Mouse (Mus musculus) c-Kit-negative CD71-positive TER-119-positive erythroid progenitor cells, embryonic 14.5 days (primary cell): ENCODE measurements around the gene Wdr49.

ENCODE experiments used
- DNase-seq: peaks from one replicate; pipeline ENCODE4 v3.0.0-alpha.2; 2013; ENCODE audit warnings: low read depth, low spot score

Wdr49 gene

DNA sequence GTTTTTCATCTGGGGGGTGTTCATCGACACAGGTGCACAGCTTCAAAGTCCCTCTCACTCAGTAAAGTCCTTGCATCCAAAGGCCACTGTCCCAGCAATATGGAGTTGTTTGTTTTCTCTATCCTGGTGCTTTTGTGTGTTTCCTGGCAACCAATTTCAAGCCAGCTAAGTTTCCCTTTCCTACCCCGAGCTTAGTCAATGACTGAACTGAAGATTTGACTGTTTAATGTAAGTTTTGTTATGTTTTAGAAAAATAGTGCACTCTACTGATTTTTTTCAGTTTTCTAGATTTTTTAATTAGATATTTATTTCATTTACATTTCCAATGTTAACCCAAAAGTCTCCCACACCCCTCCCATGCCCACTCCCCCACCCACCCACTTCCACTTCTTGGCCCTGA lies at the start of gene Wdr49:
Gene Wdr49, minus strand, starts transcription at position 101 of the 400 bp plus-strand sequence.
- no peak for DNase-seq

DNA sequence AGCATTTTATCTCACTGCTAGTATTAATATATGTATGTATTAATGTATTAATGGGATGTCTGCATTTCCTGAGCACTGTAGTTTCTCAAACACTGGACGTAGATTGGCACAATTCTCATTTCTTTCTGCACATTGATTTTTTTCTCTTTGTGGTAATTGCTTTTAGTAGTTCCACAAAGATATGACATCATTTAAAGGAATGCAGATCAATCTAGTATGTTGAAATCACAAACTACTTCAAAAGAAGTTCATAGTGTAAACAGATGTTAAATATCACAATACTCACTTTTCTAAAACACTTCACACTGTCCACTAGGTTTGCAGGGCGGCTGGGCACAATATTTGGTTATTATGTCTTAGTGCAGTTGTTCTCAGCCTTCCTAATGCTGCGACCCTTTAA lies 49.1 kb upstream of the Wdr49 start:
- DNase-seq = no peak

DNA sequence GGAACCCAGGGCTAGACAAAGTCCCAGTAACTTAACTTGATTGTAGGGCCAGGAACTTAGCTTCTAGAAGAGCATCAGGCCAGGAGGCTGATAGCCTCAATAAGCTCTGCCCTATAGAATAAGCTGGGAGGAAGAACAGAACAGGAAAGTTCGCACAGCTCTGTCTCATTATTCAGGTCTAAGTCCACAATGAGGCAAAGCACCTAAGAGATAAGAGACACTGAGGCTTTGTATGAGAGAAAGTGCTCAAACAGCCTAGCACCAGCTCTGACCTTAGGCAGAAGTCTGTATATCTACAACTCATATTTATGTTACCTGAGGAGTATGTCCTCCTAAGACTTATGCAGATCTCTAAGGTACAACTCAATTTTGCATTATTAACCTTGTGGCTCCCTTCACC lies 40.6 kb upstream of the Wdr49 start:
- no peak for DNase-seq

DNA sequence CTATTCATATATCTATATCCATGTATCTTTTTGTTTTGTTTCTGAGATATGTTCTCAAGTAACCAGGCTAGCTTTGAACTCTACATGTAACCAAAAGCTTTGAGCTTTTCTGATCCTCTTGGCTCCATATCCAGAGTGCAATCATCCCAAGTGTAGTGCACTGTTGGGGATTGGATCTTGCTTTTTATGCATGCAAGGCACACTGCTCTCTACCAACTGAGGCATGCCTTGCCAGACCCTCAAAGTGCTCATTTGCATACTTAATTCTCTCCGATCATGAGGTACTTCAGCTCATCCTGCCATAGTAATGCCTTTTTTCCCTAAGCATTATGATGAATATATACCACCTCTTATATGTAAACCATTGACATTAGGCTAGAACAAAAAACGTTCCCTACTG lies 39.4 kb upstream of the Wdr49 start:
- DNase-seq = no peak

DNA sequence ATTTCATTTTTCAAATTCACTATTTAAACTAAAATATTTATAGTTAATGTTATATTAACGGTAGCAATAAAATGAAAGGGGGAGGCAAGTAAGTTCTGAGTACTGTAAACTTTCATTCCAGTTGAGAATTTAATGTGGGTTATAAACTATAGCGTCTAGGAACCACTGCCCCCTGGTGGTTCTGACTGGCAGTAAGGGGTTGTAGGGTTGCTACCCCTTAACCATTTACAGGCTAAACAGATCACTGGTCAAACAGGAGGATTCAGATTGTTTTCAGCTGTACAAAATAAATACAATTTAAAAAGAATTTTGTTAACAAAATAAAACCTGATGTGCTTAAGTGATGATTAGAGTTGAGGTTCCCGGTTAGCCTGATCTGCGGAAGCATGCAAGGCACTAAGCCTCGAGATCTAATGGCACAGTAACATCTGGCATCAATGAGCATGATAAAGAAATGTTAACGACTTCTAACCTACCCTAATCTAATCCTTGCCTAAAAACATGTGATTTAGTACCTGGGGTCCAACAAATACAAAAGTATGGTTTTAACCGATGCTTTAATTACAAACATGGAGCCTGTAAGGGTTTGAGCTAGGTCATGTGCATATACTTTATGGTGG lies 35.8 kb upstream of the Wdr49 start:
- no peak for DNase-seq

DNA sequence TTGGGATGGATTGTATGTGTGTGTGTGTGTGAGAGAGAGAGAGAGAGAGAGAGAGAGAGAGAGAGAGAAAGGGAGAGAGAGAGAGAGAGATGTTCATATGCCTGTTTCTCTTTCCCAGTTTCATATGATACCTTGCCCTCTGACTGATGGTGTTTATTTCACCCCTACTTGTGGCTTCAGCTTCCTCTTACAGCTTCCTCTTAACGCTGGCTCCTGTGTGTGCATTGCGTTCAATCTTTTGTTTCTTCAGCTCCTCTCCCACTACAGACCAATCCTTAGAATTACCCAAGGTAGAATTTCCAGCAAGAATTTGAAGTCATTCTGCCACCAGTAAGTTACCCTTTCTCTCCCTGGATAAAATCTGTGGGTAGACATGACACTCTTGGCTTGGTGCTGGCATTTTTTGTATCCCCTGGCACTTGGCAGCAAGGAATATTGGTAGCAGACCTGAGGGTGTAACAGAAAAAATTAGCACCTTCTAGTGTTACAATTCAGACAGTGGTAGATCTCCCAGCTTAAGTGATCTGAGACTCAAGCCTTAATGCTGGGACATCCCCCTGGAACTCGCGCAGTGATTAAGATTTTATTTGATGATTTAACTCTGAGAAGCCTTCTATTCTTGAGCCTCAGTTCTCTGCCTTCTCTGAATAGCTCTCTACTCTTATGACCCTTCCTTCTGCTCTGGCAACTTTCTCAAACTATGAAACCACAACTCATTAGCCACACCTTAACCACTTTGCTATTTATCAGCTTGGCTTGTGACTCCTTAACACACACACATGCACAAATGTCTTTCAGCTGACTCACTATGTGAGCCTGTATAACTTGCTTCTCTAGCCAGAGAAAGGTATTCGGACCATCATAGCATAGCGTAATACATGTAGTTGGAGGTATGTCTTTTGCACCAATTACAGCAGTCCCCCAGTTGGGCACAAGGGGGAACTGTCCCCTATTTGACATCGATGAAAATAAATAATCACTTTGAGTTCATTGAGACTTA lies 17.3 kb upstream of the Wdr49 start:
- no peak for DNase-seq

DNA sequence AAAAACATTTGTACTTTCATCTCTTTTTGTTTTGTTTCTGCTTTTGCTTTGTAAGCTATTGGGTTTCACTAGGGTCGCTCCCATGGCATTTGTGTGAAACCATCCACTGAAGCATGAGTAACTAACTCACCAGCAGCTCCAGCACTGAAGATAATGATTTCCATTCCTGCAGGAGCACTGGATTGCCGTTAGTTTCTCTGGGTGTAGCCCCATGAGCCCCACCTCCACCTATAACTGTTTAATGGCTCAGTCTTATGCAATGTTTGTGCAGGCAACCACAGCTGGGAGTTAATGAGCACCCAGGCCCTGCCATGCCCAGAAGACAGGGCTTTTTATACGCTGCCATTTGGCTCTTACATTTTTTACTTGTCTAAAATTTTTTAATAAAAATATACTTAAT lies 11.0 kb upstream of the Wdr49 start:
- no peak for DNase-seq

DNA sequence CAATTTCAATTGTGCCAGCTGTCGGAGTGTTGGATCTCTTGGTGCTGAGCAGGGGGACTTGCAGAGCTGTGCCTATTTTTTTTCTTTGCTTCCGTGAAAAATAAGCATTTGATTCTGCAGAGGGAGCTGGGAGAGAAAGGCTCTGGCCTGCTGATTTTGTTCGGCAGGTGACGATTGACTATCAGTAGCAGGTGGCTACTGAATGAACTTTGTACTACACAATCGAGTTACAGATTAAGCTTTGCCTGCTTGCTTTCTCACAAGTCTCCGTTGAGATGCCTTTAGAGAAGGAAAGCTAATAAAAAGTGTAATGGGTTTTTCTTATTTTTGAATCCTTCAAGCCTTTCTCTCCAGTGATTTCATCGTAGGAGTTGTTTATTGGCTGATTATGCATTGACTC lies 6.8 kb downstream of the Wdr49 start:
- DNase-seq = no peak

DNA sequence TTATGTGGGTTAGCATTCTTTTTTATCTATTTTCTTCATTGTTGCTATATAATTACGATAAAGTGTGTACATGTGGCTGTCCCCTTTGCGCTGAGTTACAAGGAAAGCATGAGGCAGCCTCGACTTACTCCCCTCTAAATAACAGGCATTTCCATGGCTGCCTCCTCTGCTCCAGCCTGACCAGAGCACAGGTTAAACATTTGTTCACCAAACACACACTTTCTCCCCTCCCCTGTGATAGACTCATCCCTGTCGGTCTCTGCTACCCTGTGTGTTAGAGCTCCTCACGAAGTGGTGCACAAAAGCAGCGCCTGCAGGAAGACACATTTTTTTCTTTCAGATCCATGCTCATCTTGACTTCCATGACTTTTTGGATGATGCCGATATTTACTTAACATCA lies 7.3 kb downstream of the Wdr49 start:
- DNase-seq = no peak

DNA sequence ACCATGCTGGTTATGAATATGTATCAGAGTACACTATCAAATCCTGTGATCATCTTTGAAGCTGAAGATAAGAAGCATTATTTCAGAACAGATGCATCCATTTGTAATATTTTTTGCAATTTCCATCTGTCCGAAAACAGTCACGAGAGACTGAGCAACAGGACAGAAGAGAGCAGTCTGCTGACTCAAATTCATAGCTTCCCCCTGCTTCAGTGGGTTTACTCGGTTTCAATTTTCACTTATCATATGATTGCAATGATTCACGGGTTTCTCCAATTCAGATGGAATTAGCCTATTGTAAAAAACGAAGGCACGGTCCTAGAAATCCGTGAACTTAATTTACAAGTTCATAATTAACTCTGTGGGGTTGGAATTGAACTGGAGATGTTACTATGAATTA lies 13.8 kb downstream of the Wdr49 start:
- DNase-seq = no peak

DNA sequence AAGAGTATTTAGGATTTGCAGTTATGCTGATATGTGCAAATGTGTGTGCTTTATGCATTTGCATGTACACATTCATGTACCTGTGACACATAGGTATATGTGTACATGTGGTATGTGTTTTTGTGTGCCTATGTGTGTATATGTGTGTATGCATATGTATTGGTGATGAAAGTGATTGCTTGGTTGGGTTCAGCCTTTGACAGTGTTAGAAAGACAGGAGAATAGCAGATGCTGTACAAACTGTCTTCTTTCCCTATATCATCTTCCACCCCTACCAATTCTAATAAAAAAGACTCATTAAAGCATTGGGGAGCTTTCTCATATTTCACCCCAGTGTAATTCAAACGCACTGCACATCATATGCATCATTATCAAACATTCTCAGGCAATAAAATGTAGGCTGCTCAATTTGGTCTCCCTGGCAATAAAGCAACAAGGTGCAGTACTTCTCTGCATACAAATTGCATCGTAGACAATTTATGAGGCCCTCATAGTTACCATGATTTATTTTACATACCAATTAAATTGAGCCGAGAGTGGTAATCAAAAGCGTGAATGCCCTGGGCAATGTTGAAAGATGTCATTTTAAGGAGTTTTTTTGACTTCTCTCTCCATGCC lies 51.3 kb downstream of the Wdr49 start:
- DNase-seq = no peak

DNA sequence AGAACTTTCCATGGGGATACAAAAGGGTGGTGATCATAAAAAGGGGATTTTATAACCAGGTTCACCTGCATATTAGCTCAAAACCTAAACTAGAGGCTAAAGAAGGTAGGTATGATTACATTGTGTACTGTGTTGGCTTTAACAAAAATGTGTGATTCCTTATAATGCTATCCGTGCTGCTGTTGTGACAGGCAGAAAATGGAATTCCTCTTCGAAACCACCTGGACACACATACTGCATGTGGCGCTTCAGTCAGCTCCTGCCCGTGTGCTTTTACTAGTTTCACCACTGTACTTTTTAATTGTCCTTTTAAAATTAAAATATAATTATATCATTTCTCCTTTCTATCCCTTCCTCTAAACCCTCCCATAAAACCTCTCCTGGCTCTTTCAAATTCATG lies 86.0 kb downstream of the Wdr49 start:
- DNase-seq = no peak

DNA sequence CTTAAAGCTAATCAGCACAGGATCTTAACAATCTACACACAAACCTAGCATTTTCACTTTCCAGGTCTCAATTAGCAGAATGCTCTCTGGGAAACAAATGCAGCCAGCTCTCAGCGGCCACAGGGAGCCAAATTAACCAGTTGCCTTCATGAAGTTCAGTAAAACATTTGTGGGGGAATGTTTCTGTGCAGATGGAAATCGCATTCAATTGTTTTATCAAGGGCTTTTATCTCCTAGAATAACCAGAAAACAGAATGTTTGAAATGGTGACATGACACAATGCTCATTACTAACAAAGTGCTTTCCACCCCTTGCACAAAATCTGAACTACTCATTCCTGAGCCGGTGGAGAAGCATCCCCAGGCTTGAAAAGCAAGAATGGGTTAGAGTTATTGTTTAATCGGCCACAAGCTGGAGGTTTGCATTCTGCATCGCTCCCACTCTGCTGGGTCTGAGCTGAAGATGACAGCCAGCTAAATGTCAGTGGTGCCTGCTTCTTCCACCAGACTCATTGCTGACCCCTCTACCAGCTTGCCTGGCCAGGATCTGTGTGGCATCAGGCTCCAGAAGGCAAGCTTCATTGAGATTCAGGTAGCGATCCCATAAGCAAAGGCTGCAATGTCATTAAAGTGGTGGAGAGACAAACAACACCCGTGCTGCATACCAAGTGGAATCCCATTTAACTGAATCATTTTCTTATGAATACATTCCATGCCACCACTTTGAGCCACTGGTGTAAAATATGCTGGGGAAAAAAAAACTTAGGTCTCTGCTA lies 86.6 kb downstream of the Wdr49 start:
- no peak for DNase-seq

DNA sequence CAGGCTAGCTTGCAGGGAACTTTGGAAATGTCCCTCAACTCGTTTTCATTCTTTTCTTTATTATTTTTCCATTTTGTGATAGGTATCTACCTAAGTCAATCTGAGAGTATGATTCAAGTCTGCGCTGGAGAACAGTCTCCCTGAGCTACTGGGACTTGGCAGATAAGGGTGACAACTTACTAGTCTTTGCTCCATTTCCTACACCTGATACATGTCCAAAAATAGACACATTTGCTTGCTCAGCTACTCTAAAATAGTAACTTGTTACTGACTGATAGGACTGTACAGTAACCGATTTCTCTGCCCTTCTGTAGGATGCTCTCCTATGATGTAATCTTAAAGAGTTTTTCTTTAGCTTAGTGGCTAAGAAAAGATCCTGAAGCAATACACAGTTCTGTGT lies 87.5 kb downstream of the Wdr49 start:
- DNase-seq = no peak

DNA sequence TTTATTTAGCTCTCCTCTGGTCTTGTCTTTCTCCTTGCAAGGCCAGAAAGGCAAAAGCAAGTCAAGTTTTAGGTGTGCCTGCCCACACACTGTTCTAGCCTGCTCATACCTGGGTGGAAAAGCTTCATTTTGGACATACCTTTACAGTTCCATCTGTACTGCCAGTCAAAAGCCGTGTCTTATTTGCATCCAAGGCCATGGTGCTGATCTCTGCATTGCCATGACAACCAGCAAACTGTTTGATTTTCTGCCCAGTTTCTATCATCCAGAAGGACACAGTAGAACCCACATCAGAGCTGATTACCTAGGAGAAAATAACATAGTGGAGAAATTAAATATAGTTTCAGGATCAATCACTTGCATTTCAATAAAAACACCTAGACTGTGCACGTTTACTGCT lies 100.2 kb downstream of the Wdr49 start:
- no peak for DNase-seq

DNA sequence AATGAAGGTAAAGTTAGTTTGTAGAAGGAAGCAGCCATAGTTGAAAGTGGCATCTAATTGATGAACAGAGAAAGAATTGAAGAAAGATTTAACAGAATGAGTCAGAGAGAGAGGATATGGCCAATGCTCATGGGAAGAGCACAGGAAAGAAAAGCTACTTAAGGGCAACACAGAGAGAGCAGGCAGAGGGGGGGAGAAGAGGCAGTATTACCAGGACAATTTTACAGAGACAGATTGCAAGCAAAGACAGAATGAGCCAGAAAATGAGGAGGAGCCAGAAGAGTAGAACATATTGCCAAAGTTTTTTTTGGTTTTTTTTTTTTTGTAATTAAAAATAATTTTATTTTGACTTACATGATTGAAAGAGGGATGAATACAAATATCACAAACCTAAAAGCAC lies 128.0 kb downstream of the Wdr49 start:
- DNase-seq = no peak

DNA sequence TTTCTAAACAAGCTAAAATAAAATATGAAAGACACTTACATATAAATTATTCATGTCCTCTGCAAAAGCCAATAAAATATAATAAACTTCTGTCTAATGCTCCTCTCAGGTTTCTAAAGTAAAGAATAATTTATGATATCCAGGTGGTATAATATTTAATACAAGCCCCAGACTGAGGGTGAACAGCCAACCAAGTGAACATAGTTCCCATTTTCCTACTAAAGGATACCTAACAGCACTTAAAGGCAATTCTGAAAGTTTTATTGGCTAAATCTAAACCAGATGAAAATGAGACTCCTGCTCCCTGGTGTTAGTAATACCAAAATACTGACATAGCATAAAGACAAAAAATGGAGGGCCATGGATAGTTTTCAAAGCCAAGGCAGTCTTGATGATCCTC lies 144.8 kb downstream of the Wdr49 start:
- no peak for DNase-seq

DNA sequence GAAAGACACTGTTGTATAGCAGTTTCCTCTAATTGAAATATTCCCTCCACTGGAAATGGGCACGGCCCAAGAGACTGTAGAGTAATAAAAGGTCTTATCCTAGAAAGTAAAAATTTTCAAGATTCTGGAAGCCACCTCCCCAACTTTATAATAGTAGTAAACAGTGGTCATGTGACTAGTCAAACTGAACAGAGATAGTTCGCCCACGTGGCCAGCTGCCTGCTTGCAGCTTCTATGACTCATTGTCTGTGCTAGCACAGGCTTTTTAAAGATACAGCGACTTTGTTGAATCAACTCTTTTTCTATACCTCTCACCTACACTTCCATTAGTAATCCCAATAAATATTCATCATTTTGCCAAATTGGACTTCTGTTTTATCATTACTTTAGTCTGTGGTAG lies 161.0 kb downstream of the Wdr49 start:
- no peak for DNase-seq

DNA sequence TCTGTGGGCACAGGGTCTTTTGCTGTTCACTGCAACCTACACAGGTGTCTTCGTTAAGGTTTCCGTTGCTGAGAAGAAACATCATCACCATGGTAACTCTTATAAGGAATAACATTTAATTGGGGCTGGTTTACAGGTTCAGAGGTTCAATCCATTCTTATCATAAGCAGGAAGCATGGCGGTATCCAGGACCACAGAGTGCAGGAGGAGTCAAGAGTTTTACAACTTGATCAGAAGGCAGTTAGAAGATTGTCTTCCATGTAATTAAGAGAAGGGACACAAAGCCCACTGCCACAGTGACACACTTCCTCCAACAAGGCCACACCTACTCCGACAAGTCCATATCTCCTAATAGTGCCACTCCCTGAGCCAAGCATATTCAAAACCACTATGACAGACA lies 173.1 kb downstream of the Wdr49 start:
- no peak for DNase-seq

DNA sequence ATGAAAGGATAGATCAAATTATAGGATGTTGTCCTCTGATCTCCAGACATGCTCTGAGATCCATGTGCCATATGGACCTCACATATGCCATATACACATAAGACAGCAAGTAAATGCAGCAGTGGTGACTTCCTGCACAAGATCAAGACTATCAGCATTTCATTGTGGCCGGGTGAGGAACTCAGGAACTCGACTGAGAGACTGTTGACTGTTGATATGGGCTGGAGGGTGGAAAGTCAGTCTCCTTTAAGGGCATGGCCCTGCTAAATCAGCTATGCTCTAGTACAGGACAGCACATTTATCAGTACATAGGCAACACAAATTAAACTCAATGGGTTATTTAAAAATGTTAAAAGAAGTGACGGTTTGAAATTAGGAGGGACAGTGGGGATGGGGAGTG lies 173.7 kb downstream of the Wdr49 start:
- no peak for DNase-seq

DNA sequence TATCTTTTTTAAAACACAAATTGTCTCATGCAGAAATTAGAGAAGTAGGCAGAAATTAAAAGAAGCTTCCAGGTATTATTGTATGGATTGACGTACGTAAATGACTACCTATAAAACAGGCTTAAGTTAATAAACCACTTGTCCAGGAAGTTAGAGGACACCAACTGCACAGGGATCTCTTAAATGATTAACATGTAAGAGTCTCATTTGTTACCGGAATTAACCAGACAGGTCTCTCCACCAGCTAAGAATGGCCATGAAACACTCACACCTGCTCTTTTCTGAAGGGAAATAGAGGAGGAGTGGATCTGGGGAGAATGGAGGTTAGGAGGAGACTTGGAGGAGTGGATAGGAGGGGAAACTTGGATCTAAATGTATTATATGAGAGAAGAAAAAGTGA lies 176.4 kb downstream of the Wdr49 start:
- DNase-seq = no peak

DNA sequence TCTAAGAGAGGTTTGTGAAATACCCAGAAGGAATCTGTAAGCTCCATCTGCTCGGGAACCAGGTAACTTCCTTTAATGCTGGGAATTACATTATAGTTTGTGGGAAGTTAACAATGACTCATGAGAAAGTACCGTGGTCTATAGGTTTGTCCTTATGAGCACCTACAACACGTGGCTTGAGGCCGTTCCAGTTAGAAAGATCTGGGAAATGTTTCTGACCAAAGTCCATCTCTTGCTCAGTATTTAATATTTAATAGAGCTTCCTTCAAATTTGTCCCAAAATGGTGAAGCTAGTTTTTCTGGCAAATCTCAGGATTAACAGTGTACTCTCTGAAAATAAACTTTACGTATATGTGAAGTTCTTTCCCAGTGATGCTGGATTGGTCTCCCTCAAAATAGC lies 177.3 kb downstream of the Wdr49 start:
- no peak for DNase-seq
